Mouse (Mus musculus) bone marrow, adult 2 months (tissue): ENCODE measurements around the gene Tcea3.

Source experiments
- CTCF ChIP-seq: fragments of 200-500 bp; IDR thresholded peaks from 2 replicates; pipeline ENCODE4 v1.5.1; 2011; ENCODE audit warnings: low read length, control low read depth; ENCODE audit not compliant: control insufficient read depth, insufficient read depth
- POLR2A ChIP-seq: fragments of 200-500 bp; IDR thresholded peaks from 2 replicates; pipeline ENCODE4 v1.6.1; 2011; ENCODE audit warnings: low read depth, mild to moderate bottlenecking, control low read depth, low read length, borderline replicate concordance; ENCODE audit not compliant: control insufficient read depth

GRCm38 (mm10) chr4:136255919-136256318, 8.4 kb downstream of the Tcea3 start:
- TF ChIP-seq POLR2A (no peak), CTCF (no peak)
